Mouse (Mus musculus) MEL (cell line): Measurements from ENCODE around the gene Kcnip2. TPM values are rescaled to one million over a fixed set of nuclear protein-coding genes. Genes with fewer than 3 reads are reported as not detected.
A peak's percentile ranks its signal among the peaks of the same experiment; 100 is the strongest.

Source experiments
- BHLHE40 ChIP-seq: IDR thresholded peaks from 2 replicates; pipeline ENCODE4 v1.6.1; 2012; ENCODE audit warnings: low read depth, mild to moderate bottlenecking, inconsistent platforms, low read length, improper control_type of control experiment, borderline replicate concordance
- CHD1 ChIP-seq: IDR thresholded peaks from 2 replicates; pipeline ENCODE4 v1.6.1; 2012; ENCODE audit warnings: low read depth, mild to moderate bottlenecking, inconsistent platforms, low read length, improper control_type of control experiment
- E2F4 ChIP-seq: IDR thresholded peaks from 2 replicates; pipeline ENCODE4 v1.6.1; 2011; ENCODE audit warnings: low read depth, low read length, improper control_type of control experiment, borderline replicate concordance
- ELF1 ChIP-seq: IDR thresholded peaks from 2 replicates; pipeline ENCODE4 v1.6.1; 2014; ENCODE audit warnings: low read depth, mild to moderate bottlenecking, inconsistent platforms, low read length, improper control_type of control experiment, moderate library complexity
- GABPA ChIP-seq: IDR thresholded peaks from 2 replicates; pipeline ENCODE4 v1.6.1; 2012; ENCODE audit warnings: low read depth, mild to moderate bottlenecking, inconsistent platforms, low read length, improper control_type of control experiment, moderate library complexity
- JUND ChIP-seq: IDR thresholded peaks from 2 replicates; pipeline ENCODE4 v1.6.1; 2011; ENCODE audit warnings: low read depth, mild to moderate bottlenecking, improper control_type of control experiment, low read length
- MAFK ChIP-seq: IDR thresholded peaks from 2 replicates; pipeline ENCODE4 v1.6.1; 2011; ENCODE audit warnings: low read depth, mild to moderate bottlenecking, low read length, improper control_type of control experiment, borderline replicate concordance
- MAX ChIP-seq: IDR thresholded peaks from 2 replicates; pipeline ENCODE4 v1.6.1; 2011; ENCODE audit warnings: low read length, improper control_type of control experiment
- MAZ ChIP-seq: IDR thresholded peaks from 2 replicates; pipeline ENCODE4 v1.6.1; 2012; ENCODE audit warnings: low read depth, mild to moderate bottlenecking, inconsistent platforms, low read length, improper control_type of control experiment
- MXI1 ChIP-seq: IDR thresholded peaks from 2 replicates; pipeline ENCODE4 v1.6.1; 2011; ENCODE audit warnings: mild to moderate bottlenecking, low read depth, low read length, improper control_type of control experiment
- MYB ChIP-seq: IDR thresholded peaks from 2 replicates; pipeline ENCODE4 v1.6.1; 2011; ENCODE audit warnings: mild to moderate bottlenecking, low read depth, low read length, improper control_type of control experiment
- MYC ChIP-seq: IDR thresholded peaks from 2 replicates; pipeline ENCODE4 v1.6.1; 2011; ENCODE audit warnings: low read depth, mild to moderate bottlenecking, low read length, improper control_type of control experiment, moderate library complexity
- NELFE ChIP-seq: IDR thresholded peaks from 2 replicates; pipeline ENCODE4 v1.6.1; 2011; ENCODE audit warnings: low read depth, low read length, improper control_type of control experiment
- POLR2AphosphoS2 ChIP-seq: IDR thresholded peaks from 2 replicates; pipeline ENCODE4 v1.6.1; 2011; ENCODE audit warnings: low read length, improper control_type of control experiment
- RAD21 ChIP-seq: IDR thresholded peaks from 2 replicates; pipeline ENCODE4 v1.6.1; 2011; ENCODE audit warnings: mild to moderate bottlenecking, low read depth, low read length, improper control_type of control experiment
- RCOR1 ChIP-seq: IDR thresholded peaks from 2 replicates; pipeline ENCODE4 v1.6.1; 2012; ENCODE audit warnings: low read depth, mild to moderate bottlenecking, inconsistent platforms, low read length, improper control_type of control experiment
- SIN3A ChIP-seq: IDR thresholded peaks from 2 replicates; pipeline ENCODE4 v1.6.1; 2012; ENCODE audit warnings: low read length, improper control_type of control experiment, inconsistent platforms
- TAL1 ChIP-seq: IDR thresholded peaks from 2 replicates; pipeline ENCODE4 v1.6.1; 2012; ENCODE audit warnings: mild to moderate bottlenecking, inconsistent platforms, low read length, moderate library complexity, mixed read lengths
- TBP ChIP-seq: IDR thresholded peaks from 2 replicates; pipeline ENCODE4 v1.8.0; 2011; ENCODE audit warnings: low read depth, low read length, improper control_type of control experiment
- TCF12 ChIP-seq: IDR thresholded peaks from 2 replicates; pipeline ENCODE4 v1.6.1; 2014; ENCODE audit warnings: low read depth, mild to moderate bottlenecking, inconsistent platforms, low read length, improper control_type of control experiment, moderate library complexity
- USF2 ChIP-seq, 2 experiments: IDR thresholded peaks; 2 replicates each; pipeline ENCODE4 v1.6.1; 2011 to 2012; ENCODE audit warnings: improper control_type of control experiment in 2 of 2, low read length in 2 of 2, borderline replicate concordance in 1 of 2, inconsistent platforms in 1 of 2, low read depth in 1 of 2, mild to moderate bottlenecking in 1 of 2; ENCODE audit not compliant: insufficient read depth in 1 of 2
- ZMIZ1 ChIP-seq: IDR thresholded peaks from 2 replicates; pipeline ENCODE4 v1.6.1; 2012; ENCODE audit warnings: low read depth, mild to moderate bottlenecking, inconsistent platforms, low read length, improper control_type of control experiment, moderate library complexity
- ZNF384 ChIP-seq: IDR thresholded peaks from 2 replicates; pipeline ENCODE4 v1.6.1; 2012; ENCODE audit warnings: low read depth, mild to moderate bottlenecking, inconsistent platforms, low read length, improper control_type of control experiment
- polyA plus RNA-seq, 2 experiments: library from polyadenylated mRNA; stranded (reverse) in 1 of 2; unstranded in 1 of 2; fragments of >175 nt in 1 of 2; fragments of >200 nt in 1 of 2; gene quantifications; 2 replicates each; pipeline versions ENCODE4 v1.2.1 to v1.2.4; 2012; ENCODE audit warnings: low replicate concordance in 2 of 2, low read depth in 1 of 2; ENCODE audit not compliant: insufficient read length in 2 of 2, insufficient read depth in 1 of 2, missing spikeins in 1 of 2
- total RNA-seq: library from RNA; depleted of rRNA; stranded (reverse); fragments of 300-350 nt; gene quantifications from 2 replicates; pipeline ENCODE4 v1.2.3, GENCODE M21; 2012

Gene Kcnip2
- total and polyA plus RNA-seq, 3 experiments, result 0.14 TPM; not detected in 2

DNA sequence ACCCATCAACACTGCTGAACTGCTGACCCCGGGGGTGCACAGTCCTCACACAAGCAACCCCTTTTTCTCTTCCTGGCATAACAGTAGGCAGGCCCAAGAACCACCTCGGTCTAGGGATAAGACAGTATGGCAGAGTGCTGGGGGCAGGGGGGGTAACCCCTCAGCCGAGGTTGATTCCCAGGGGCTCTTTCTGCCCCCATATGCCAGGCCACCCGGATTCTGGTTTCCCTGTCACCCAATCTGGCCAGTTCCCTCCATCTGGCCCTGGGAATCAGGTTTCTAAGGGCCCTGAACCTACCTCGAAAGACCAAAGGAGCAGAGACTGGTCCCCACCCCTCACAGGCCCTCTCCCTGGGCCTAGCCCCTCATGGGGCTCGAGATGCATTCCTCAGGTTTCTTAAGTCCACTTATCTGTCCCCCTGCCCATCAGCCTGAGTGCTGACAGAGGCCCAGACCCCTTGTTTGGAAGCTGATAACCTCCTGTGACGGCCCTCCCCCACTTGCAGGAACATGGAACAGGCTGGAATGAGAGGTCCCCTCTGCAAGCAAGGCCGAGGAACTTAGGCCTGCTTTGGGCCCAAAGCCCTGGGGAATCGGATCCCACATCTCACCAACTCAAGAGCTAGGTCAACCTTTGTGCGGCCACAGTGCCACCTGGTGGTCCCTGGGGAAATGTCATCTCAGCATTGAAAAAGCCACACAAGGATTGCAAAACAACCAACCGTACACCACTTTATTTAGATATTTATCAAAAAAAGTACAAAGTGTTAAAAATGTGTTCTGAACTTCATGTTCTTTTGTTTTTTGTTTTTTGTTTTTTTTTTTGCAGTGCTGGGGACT is 68.6 kb downstream of the Kcnip2 start (continued):
- peak; percentile 79 for TF ChIP-seq RAD21
- TF ChIP-seq MXI1, result peak; percentile 36; the same call in 1 of the 2 replicates
- TF ChIP-seq E2F4, result no peak; the same call in 1 of the 2 replicates
- TF ChIP-seq USF2 (IDR thresholded peaks at IDR 0.05; ENCODE audit: borderline replicate concordance in 1 of 2, insufficient read depth in 1 of 2, low read depth in 1 of 2, low read length in 2 of 2), result 0 out of 4 replicates have a peak, but pooled peaks of 1 of the 2 experiments have one; percentile 5
- peak; percentile 22; the same call in 1 of the 2 replicates for TF ChIP-seq NELFE
- 0 out of 2 replicates have a peak, but pooled peaks have one; percentile 24 for TF ChIP-seq MYC
- no peak for TF ChIP-seq TAL1
- no peak for TF ChIP-seq GABPA
- TF ChIP-seq RCOR1, result no peak
- 0 out of 2 replicates have a peak, but pooled peaks have one; percentile 5 for TF ChIP-seq TCF12
- TF ChIP-seq POLR2AphosphoS2, result 0 out of 2 replicates have a peak, but pooled peaks have one; percentile 78
- no peak for TF ChIP-seq ELF1
- TF ChIP-seq ZMIZ1, result 0 out of 2 replicates have a peak, but pooled peaks have one; percentile 47
- 0 out of 2 replicates have a peak, but pooled peaks have one; percentile 12 for TF ChIP-seq BHLHE40
- 0 out of 2 replicates have a peak, but pooled peaks have one; percentile 41 for TF ChIP-seq MAZ
- TF ChIP-seq MAX, result peak; percentile 46; the same call in 1 of the 2 replicates
- TF ChIP-seq ZNF384, result 0 out of 2 replicates have a peak, but pooled peaks have one; percentile 25
- TF ChIP-seq JUND, result no peak
- TF ChIP-seq SIN3A, result peak; percentile 74
- peak; percentile 37; the same call in 1 of the 2 replicates for TF ChIP-seq TBP
- no peak for TF ChIP-seq MAFK
- no peak for TF ChIP-seq MYB
- no peak for TF ChIP-seq CHD1
- TF ChIP-seq, all 39 proteins: peak for 20
